Mouse (Mus musculus) bone marrow macrophage, adult 2 months (primary cell): ENCODE results near the gene Tsc2.

Experiments used
- CTCF ChIP-seq: IDR thresholded peaks from 2 replicates; pipeline ENCODE4 v1.5.1; 2012; ENCODE audit warnings: low read depth, mild to moderate bottlenecking, low read length, moderate library complexity
- POLR2A ChIP-seq: IDR thresholded peaks from 2 replicates; pipeline ENCODE4 v1.6.1; 2012; ENCODE audit warnings: mild to moderate bottlenecking, low read depth, low read length, borderline replicate concordance

DNA sequence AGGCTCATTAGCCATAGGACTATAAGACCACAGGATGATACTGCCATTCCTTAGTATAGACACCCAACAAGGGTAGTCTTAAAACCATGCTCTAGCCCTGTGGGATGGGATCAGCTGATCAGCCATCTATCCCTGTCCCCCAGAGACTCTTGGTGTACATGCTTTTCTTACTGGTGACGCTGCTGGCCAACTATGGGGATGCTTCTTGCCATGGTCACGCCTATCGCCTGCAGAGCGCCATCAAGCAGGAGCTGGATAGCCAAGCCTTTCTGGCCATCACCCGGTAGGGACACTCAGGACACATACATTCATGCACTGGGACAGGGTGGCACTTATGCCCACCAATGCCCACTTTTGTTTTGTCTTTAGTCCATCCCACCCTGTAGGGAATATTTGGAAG is 40.7 kb downstream of the Tsc2 start:
- TF ChIP-seq CTCF (no peak), POLR2A (no peak)
